Mouse (Mus musculus) CH12.LX (cell line): ENCODE measurements around the gene Fam114a1. TPM values are rescaled to one million over a fixed set of nuclear protein-coding genes. Genes with fewer than 3 reads are reported as not detected.

ENCODE experiments used
- DNase-seq: peaks from one replicate; pipeline ENCODE4 v3.0.0-alpha.2; 2013; ENCODE audit errors: extremely low read depth
- H3K27ac ChIP-seq: 2 replicates; pipeline ENCODE4 v1.5.1; 2012; ENCODE audit warnings: low read depth, mild to moderate bottlenecking, control low read depth, moderate library complexity; ENCODE audit not compliant: insufficient read depth
- H3K27me3 ChIP-seq: replicated peaks from 2 replicates; pipeline ENCODE3; 2012; ENCODE audit warnings: inconsistent platforms
- H3K36me3 ChIP-seq, 2 experiments: replicated peaks in 1 of 2; 2 replicates each; pipeline versions ENCODE3 to v1.6.1; 2012; ENCODE audit warnings: inconsistent platforms in 1 of 2, low read length in 1 of 2, mild to moderate bottlenecking in 1 of 2, mixed read lengths in 1 of 2, moderate library complexity in 1 of 2; ENCODE audit not compliant: control insufficient read depth in 1 of 2, insufficient read depth in 1 of 2
- H3K4me1 ChIP-seq, 2 experiments: 2 replicates each; pipeline ENCODE4 v1.6.1; 2012; ENCODE audit warnings: inconsistent platforms in 1 of 2, moderate library complexity in 1 of 2; ENCODE audit not compliant: insufficient read depth in 2 of 2, control insufficient read depth in 1 of 2
- H3K4me2 ChIP-seq: 2 replicates; pipeline ENCODE4 v1.6.1; 2012; ENCODE audit warnings: low read depth, mild to moderate bottlenecking, control low read depth; ENCODE audit not compliant: poor library complexity, insufficient read depth, severe bottlenecking
- H3K4me3 ChIP-seq, 3 experiments: fragments of 150-350 bp in 1 of 3; sonication (generic) in 1 of 3; replicated peaks in 1 of 3; 2 replicates each; pipeline versions ENCODE3 to v1.5.1; 2011 to 2012; ENCODE audit warnings: low read depth in 2 of 3, low read length in 2 of 3, mild to moderate bottlenecking in 2 of 3, moderate library complexity in 2 of 3, control low read depth in 1 of 3, improper control_type of control experiment in 1 of 3, inconsistent platforms in 1 of 3, mixed read lengths in 1 of 3; ENCODE audit not compliant: poor library complexity in 1 of 3
- H3K79me2 ChIP-seq: replicated peaks from 2 replicates; pipeline ENCODE4 v1.6.1; 2012; ENCODE audit warnings: mild to moderate bottlenecking, moderate library complexity; ENCODE audit not compliant: control insufficient read depth, poor library complexity, insufficient read depth, severe bottlenecking; ENCODE audit errors: extremely low read depth
- H3K9ac ChIP-seq: 2 replicates; pipeline ENCODE4 v1.6.1; 2012; ENCODE audit warnings: low read depth, mild to moderate bottlenecking, control low read depth, moderate library complexity; ENCODE audit not compliant: insufficient read depth
- H3K9me3 ChIP-seq: replicated peaks from 2 replicates; pipeline ENCODE3; 2012; ENCODE audit warnings: low read length, inconsistent platforms, mixed read lengths
- BHLHE40 ChIP-seq: IDR thresholded peaks from 2 replicates; pipeline ENCODE4 v1.6.1; 2011; ENCODE audit warnings: mild to moderate bottlenecking, low read depth, low read length, improper control_type of control experiment
- CHD1 ChIP-seq: IDR thresholded peaks from 2 replicates; pipeline ENCODE4 v1.6.1; 2012; ENCODE audit warnings: low read depth, low read length, improper control_type of control experiment, inconsistent platforms
- CHD2 ChIP-seq: IDR thresholded peaks from 2 replicates; pipeline ENCODE4 v1.6.1; 2011; ENCODE audit warnings: low read length, improper control_type of control experiment
- CTCF ChIP-seq, 2 experiments: IDR thresholded peaks in 1 of 2; conservative IDR thresholded peaks in 1 of 2; 2 replicates each; pipeline ENCODE4 v1.5.1; 2011 to 2012; ENCODE audit warnings: low read depth in 2 of 2, low read length in 2 of 2, improper control_type of control experiment in 1 of 2, inconsistent platforms in 1 of 2, mild to moderate bottlenecking in 1 of 2, moderate library complexity in 1 of 2
- E2F4 ChIP-seq: IDR thresholded peaks from 2 replicates; pipeline ENCODE4 v1.6.1; 2011; ENCODE audit warnings: low read depth, low read length, improper control_type of control experiment; ENCODE audit not compliant: insufficient replicate concordance
- ELF1 ChIP-seq: IDR thresholded peaks from 2 replicates; pipeline ENCODE4 v1.6.1; 2014; ENCODE audit warnings: low read depth, mild to moderate bottlenecking, inconsistent platforms, low read length, improper control_type of control experiment
- EP300 ChIP-seq: IDR thresholded peaks from 2 replicates; pipeline ENCODE4 v1.6.1; 2011; ENCODE audit warnings: low read length, improper control_type of control experiment
- GABPA ChIP-seq: IDR thresholded peaks from 2 replicates; pipeline ENCODE4 v1.6.1; 2012; ENCODE audit warnings: low read depth, low read length, improper control_type of control experiment, inconsistent platforms; ENCODE audit not compliant: insufficient replicate concordance
- HCFC1 ChIP-seq: IDR thresholded peaks from 2 replicates; pipeline ENCODE4 v1.6.1; 2012; ENCODE audit warnings: low read depth, mild to moderate bottlenecking, inconsistent platforms, low read length, improper control_type of control experiment
- IRF4 ChIP-seq: IDR thresholded peaks from 2 replicates; pipeline ENCODE4 v1.6.1; 2014; ENCODE audit warnings: low read depth, mild to moderate bottlenecking, inconsistent platforms, low read length, improper control_type of control experiment
- JUN ChIP-seq: IDR thresholded peaks from 2 replicates; pipeline ENCODE4 v1.6.1; 2011; ENCODE audit warnings: low read depth, mild to moderate bottlenecking, low read length, improper control_type of control experiment, moderate library complexity; ENCODE audit not compliant: insufficient read depth
- JUND ChIP-seq: conservative IDR thresholded peaks from 2 replicates; pipeline ENCODE4 v1.6.1; 2011; ENCODE audit warnings: low read depth, low read length, improper control_type of control experiment
- MAX ChIP-seq: IDR thresholded peaks from 2 replicates; pipeline ENCODE4 v1.6.1; 2011; ENCODE audit warnings: low read length, improper control_type of control experiment
- MEF2A ChIP-seq: IDR thresholded peaks from 2 replicates; pipeline ENCODE4 v1.6.1; 2014; ENCODE audit warnings: low read depth, mild to moderate bottlenecking, inconsistent platforms, low read length, improper control_type of control experiment, borderline replicate concordance
- MXI1 ChIP-seq: IDR thresholded peaks from 2 replicates; pipeline ENCODE4 v1.6.1; 2011; ENCODE audit warnings: mild to moderate bottlenecking, low read depth, low read length, improper control_type of control experiment
- MYC ChIP-seq: IDR thresholded peaks from 2 replicates; pipeline ENCODE4 v1.6.1; 2011; ENCODE audit warnings: low read depth, mild to moderate bottlenecking, improper control_type of control experiment, low read length
- NRF1 ChIP-seq: IDR thresholded peaks from 2 replicates; pipeline ENCODE4 v1.6.1; 2014; ENCODE audit warnings: low read depth, mild to moderate bottlenecking, inconsistent platforms, low read length, improper control_type of control experiment, moderate library complexity
- PAX5 ChIP-seq: IDR thresholded peaks from 2 replicates; pipeline ENCODE4 v1.6.1; 2012; ENCODE audit warnings: low read length, inconsistent platforms, mixed read lengths
- POLR2A ChIP-seq: IDR thresholded peaks from 2 replicates; pipeline ENCODE4 v1.6.1; 2011; ENCODE audit warnings: low read depth, mild to moderate bottlenecking, improper control_type of control experiment, low read length
- POLR2AphosphoS2 ChIP-seq: IDR thresholded peaks from 2 replicates; pipeline ENCODE4 v1.6.1; 2011; ENCODE audit warnings: low read depth, low read length, improper control_type of control experiment
- RCOR1 ChIP-seq: conservative IDR thresholded peaks from 2 replicates; pipeline ENCODE4 v1.6.1; 2012; ENCODE audit warnings: low read depth, mild to moderate bottlenecking, inconsistent platforms, low read length, improper control_type of control experiment
- SIN3A ChIP-seq: IDR thresholded peaks from 2 replicates; pipeline ENCODE4 v1.6.1; 2012; ENCODE audit warnings: low read length, improper control_type of control experiment, inconsistent platforms
- TBP ChIP-seq: conservative IDR thresholded peaks from 2 replicates; pipeline ENCODE4 v1.6.1; 2011; ENCODE audit warnings: low read depth, low read length, improper control_type of control experiment
- TCF12 ChIP-seq: IDR thresholded peaks from 2 replicates; pipeline ENCODE4 v1.6.1; 2014; ENCODE audit warnings: low read depth, mild to moderate bottlenecking, inconsistent platforms, low read length, improper control_type of control experiment
- UBTF ChIP-seq: IDR thresholded peaks from 2 replicates; pipeline ENCODE4 v1.6.1; 2012; ENCODE audit warnings: low read depth, mild to moderate bottlenecking, inconsistent platforms, low read length, improper control_type of control experiment, moderate library complexity
- USF1 ChIP-seq: IDR thresholded peaks from 2 replicates; pipeline ENCODE4 v1.6.1; 2014; ENCODE audit warnings: low read depth, mild to moderate bottlenecking, inconsistent platforms, low read length, improper control_type of control experiment
- USF2 ChIP-seq: conservative IDR thresholded peaks from 2 replicates; pipeline ENCODE4 v1.6.1; 2011; ENCODE audit warnings: low read depth, low read length, improper control_type of control experiment
- ZC3H11A ChIP-seq: IDR thresholded peaks from 2 replicates; pipeline ENCODE4 v1.6.1; 2012; ENCODE audit warnings: low read depth, mild to moderate bottlenecking, inconsistent platforms, low read length, improper control_type of control experiment
- ZKSCAN1 ChIP-seq: IDR thresholded peaks from 2 replicates; pipeline ENCODE4 v1.6.1; 2012; ENCODE audit warnings: low read depth, inconsistent platforms, low read length, improper control_type of control experiment, borderline replicate concordance
- dilution Hi-C: fragments of 300-500 bp; cut with MboI; formaldehyde crosslinking; loops from 2 replicates; pipeline ENCODE4 v1.14.3; 2020; ENCODE audit warnings: low sequenced_read_pairs; ENCODE audit not compliant: extremely low pct_unique_long_range_greater_than_20kb, extremely low pct_ligation_motif_present
- in situ Hi-C: fragments of 300-500 bp; cut with MboI; formaldehyde crosslinking; loops from 3 replicates; pipeline ENCODE4 v1.14.3; 2019; ENCODE audit warnings: low sequenced_read_pairs, low pct_ligation_motif_present, low pct_unique_long_range_greater_than_20kb, mixed read lengths
- polyA plus RNA-seq: library from polyadenylated mRNA; unstranded; fragments of >175 nt; gene quantifications from 2 replicates; pipeline ENCODE4 v1.2.1, GENCODE M21; 2012; ENCODE audit warnings: low read depth; ENCODE audit not compliant: insufficient read length
- total RNA-seq, 2 experiments: library from RNA; depleted of rRNA; stranded (reverse); fragments of 300-350 nt in 1 of 2; fragments of >200 nt in 1 of 2; gene quantifications; 2 replicates each; pipeline ENCODE4 v1.2.3; 2012 to 2014

Fam114a1 gene
- total and polyA plus RNA-seq, 3 experiments: 0.12 to 0.47 (median 0.27) TPM

DNA sequence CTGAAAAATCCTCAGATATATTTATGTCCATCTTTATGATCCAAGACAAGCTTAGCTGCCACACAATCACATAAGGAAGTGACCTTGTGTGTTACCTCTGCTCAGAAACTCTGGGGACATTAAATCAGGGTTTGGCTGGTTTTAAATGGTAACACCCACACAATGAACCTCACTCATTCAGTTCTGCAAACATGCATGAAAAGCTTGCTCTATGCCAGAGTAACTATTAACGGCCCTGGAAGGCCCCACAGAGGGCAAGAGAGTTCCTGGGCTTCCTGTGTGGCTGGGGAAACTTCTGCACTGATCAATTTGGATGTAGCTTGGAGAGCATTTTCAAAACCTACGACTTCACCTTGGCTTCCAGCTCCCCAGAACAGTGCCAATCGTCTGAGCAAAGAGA lies 37.7 kb upstream of the Fam114a1 start:
- peak overlapping the region in 1 of 3 experiments; percentile 54 for H3K4me3 ChIP-seq
- H3K9ac ChIP-seq: 0 out of 2 replicates have a peak overlapping the region, but pooled peaks have one; percentile 26
- DNase-seq: no peak
- peaks cover 0 to 20% of the 10 kb centered on the region in 2 experiments; a peak in 2 of 4 replicates for H3K4me1 ChIP-seq
- no peaks in the 10 kb centered on the region for H3K79me2 ChIP-seq
- in situ Hi-C loops (no loop called here), dilution Hi-C loops (no loop called here)
- no peak overlapping the region for H3K27ac ChIP-seq
- H3K27me3 ChIP-seq: no peaks in the 10 kb centered on the region
- peaks cover 17% of the 10 kb centered on the region for H3K9me3 ChIP-seq
- H3K4me2 ChIP-seq: peak overlapping the region; percentile 13; the same call in 1 of the 2 replicates
- TF ChIP-seq TBP: no peak
- TF ChIP-seq HCFC1: no peak
- TF ChIP-seq TCF12: no peak
- no peak for TF ChIP-seq IRF4
- TF ChIP-seq UBTF: no peak
- no peak for TF ChIP-seq POLR2AphosphoS2
- no peak for TF ChIP-seq ZKSCAN1
- no peak for TF ChIP-seq USF1
- TF ChIP-seq EP300: no peak
- TF ChIP-seq MAX: no peak
- peaks cover 0 to 38% of the 10 kb centered on the region in 2 experiments for H3K36me3 ChIP-seq

- in situ Hi-C loops: no loop called here
Measured at GRCm38 (mm10) chr5:64932775-64933174, 37.1 kb upstream of the Fam114a1 start.

More at GRCm38 (mm10) chr5:64932775-64933174, 37.1 kb upstream of the Fam114a1 start:
- dilution Hi-C loops: no loop called here
- TF ChIP-seq CTCF (conservative IDR thresholded peaks at IDR 0.05 in 1 of 2, IDR thresholded peaks at IDR 0.05 in 1 of 2; ENCODE audit: low read depth in 2 of 2, low read length in 2 of 2) (no peak), BHLHE40 (peak; percentile 46), ZKSCAN1 (no peak), CHD2 (no peak), PAX5 (no peak), MYC (peak; percentile 83), MAX (peak; percentile 86), ELF1 (no peak), RCOR1 (no peak), ZC3H11A (no peak), NRF1 (no peak), TCF12 (no peak; the same call in 1 of the 2 replicates), CHD1 (no peak), JUND (no peak), MXI1 (peak; percentile 68), UBTF (no peak), SIN3A (no peak), JUN (no peak), POLR2AphosphoS2 (no peak), USF1 (no peak), E2F4 (no peak), USF2 (no peak), MEF2A (no peak), GABPA (no peak), TBP (no peak), POLR2A (no peak)
- Histone ChIP-seq H3K4me1 (peaks cover 0 to 20% of the 10 kb centered on the region in 2 experiments; a peak in 2 of 4 replicates), H3K27ac (no peak overlapping the region), H3K36me3 (peaks cover 0 to 33% of the 10 kb centered on the region in 2 experiments), H3K4me2 (peak overlapping the region; percentile 13), H3K9ac (peak overlapping the region; percentile 59), H3K27me3 (no peaks in the 10 kb centered on the region), H3K4me3 (peak overlapping the region; percentile 15 to 61 (median 54)), H3K9me3 (peaks cover 14% of the 10 kb centered on the region), H3K79me2 (no peaks in the 10 kb centered on the region)
- DNase-seq: peak; percentile 32
